Mouse (Mus musculus): ENCODE measurements at regions not wholly inside any gene's neighbourhood (a gene's known extent, or its start where the extent isn't known, plus 50 kb on each side); places are given as distances from the start of the nearest gene placed in this dataset.

GRCm38 (mm10) chr15:88229456-88229855 lies 370.6 kb upstream of the Zdhhc25 start:
- H3K36me3 ChIP-seq (ENCODE audit: control insufficient read depth in 1 of 2, insufficient read depth in 2 of 2, low read length in 2 of 2) = no peaks in the 10 kb centered on the region
- no peaks in the 10 kb centered on the region for H3K79me2 ChIP-seq (ENCODE audit: control insufficient read depth, insufficient read depth, low read length, poor library complexity)
- no peak for DNase-seq (ENCODE audit: low read depth, low spot score)
- no peak overlapping the region for H3K9ac ChIP-seq (ENCODE audit: control insufficient read depth, low read depth, low read length, poor library complexity, severe bottlenecking)
- H3K27ac ChIP-seq (ENCODE audit: control insufficient read depth, low read depth, low read length) = no peak overlapping the region
- H3K27me3 ChIP-seq (ENCODE audit: control insufficient read depth in 1 of 2, insufficient read depth in 2 of 2, low read length in 2 of 2) = no peaks in the 10 kb centered on the region
- H3K4me3 ChIP-seq (ENCODE audit: control insufficient read depth in 1 of 2, insufficient read depth in 1 of 2, low read depth in 2 of 2, low read length in 2 of 2) = no peak overlapping the region
- TF ChIP-seq HCFC1 (IDR thresholded peaks at IDR 0.05; ENCODE audit: low read depth, low read length) (no peak), SIN3A (IDR thresholded peaks at IDR 0.05; ENCODE audit: low read length) (no peak), CTCF (IDR thresholded peaks at IDR 0.05 in 2 of 3, conservative IDR thresholded peaks at IDR 0.05 in 1 of 3; ENCODE audit: control insufficient read depth in 1 of 3, insufficient read depth in 1 of 3, low read depth in 2 of 3, low read length in 3 of 3, poor library complexity in 1 of 3, severe bottlenecking in 1 of 3) (no peak), SMC3 (IDR thresholded peaks at IDR 0.05; ENCODE audit: low read depth, low read length) (no peak), RAD21 (IDR thresholded peaks at IDR 0.05; ENCODE audit: low read depth, low read length) (no peak), MYB (IDR thresholded peaks at IDR 0.05; ENCODE audit: low read depth, low read length) (no peak), E2F4 (IDR thresholded peaks at IDR 0.05; ENCODE audit: borderline replicate concordance, low read depth, low read length) (no peak), ZC3H11A (IDR thresholded peaks at IDR 0.05; ENCODE audit: low read depth, low read length) (no peak), MAZ (IDR thresholded peaks at IDR 0.05; ENCODE audit: low read depth, low read length) (no peak), MEF2A (IDR thresholded peaks at IDR 0.05; ENCODE audit: extremely low read depth, insufficient replicate concordance, low read depth, low read length, poor library complexity, severe bottlenecking) (no peak), NRF1 (IDR thresholded peaks at IDR 0.05; ENCODE audit: insufficient read depth, low read depth, low read length, poor library complexity, severe bottlenecking) (no peak), GABPA (IDR thresholded peaks at IDR 0.05; ENCODE audit: low read depth, low read length) (no peak), POLR2AphosphoS5 (IDR thresholded peaks at IDR 0.05; ENCODE audit: borderline replicate concordance, low read depth, low read length) (no peak)
- H3K4me1 ChIP-seq (ENCODE audit: control insufficient read depth in 1 of 2, insufficient read depth in 2 of 2, low read length in 2 of 2) = no peaks in the 10 kb centered on the region
- no peaks in the 10 kb centered on the region for H3K9me3 ChIP-seq (replicated peaks; ENCODE audit: insufficient read depth, low read length)

GRCm38 (mm10) chr15:88244606-88245005 lies 355.5 kb upstream of the Zdhhc25 start:
- Histone ChIP-seq H3K27ac (ENCODE audit: control insufficient read depth, low read depth, low read length) (no peak overlapping the region), H3K36me3 (ENCODE audit: control insufficient read depth in 1 of 2, insufficient read depth in 2 of 2, low read length in 2 of 2) (no peaks in the 10 kb centered on the region), H3K79me2 (ENCODE audit: control insufficient read depth, insufficient read depth, low read length, poor library complexity) (no peaks in the 10 kb centered on the region), H3K9me3 (replicated peaks; ENCODE audit: insufficient read depth, low read length) (no peaks in the 10 kb centered on the region), H3K4me1 (ENCODE audit: control insufficient read depth in 1 of 2, insufficient read depth in 2 of 2, low read length in 2 of 2) (no peaks in the 10 kb centered on the region), H3K9ac (ENCODE audit: control insufficient read depth, low read depth, low read length, poor library complexity, severe bottlenecking) (no peak overlapping the region), H3K27me3 (ENCODE audit: control insufficient read depth in 1 of 2, insufficient read depth in 2 of 2, low read length in 2 of 2) (no peaks in the 10 kb centered on the region), H3K4me3 (ENCODE audit: control insufficient read depth in 1 of 2, insufficient read depth in 1 of 2, low read depth in 2 of 2, low read length in 2 of 2) (no peak overlapping the region)
- TF ChIP-seq CHD1 (IDR thresholded peaks at IDR 0.05; ENCODE audit: low read depth, low read length) = no peak
- no peak for TF ChIP-seq USF2 (IDR thresholded peaks at IDR 0.05; ENCODE audit: borderline replicate concordance in 1 of 2, insufficient read depth in 1 of 2, low read depth in 1 of 2, low read length in 2 of 2)
- no peak for TF ChIP-seq SIN3A (IDR thresholded peaks at IDR 0.05; ENCODE audit: low read length)
- no peak for TF ChIP-seq MAZ (IDR thresholded peaks at IDR 0.05; ENCODE audit: low read depth, low read length)
- TF ChIP-seq USF1 (IDR thresholded peaks at IDR 0.05; ENCODE audit: low read depth, low read length) = no peak
- TF ChIP-seq JUND (IDR thresholded peaks at IDR 0.05; ENCODE audit: low read depth, low read length) = no peak
- no peak for TF ChIP-seq CTCF (IDR thresholded peaks at IDR 0.05 in 2 of 3, conservative IDR thresholded peaks at IDR 0.05 in 1 of 3; ENCODE audit: control insufficient read depth in 1 of 3, insufficient read depth in 1 of 3, low read depth in 2 of 3, low read length in 3 of 3, poor library complexity in 1 of 3, severe bottlenecking in 1 of 3)
- no peak for TF ChIP-seq RAD21 (IDR thresholded peaks at IDR 0.05; ENCODE audit: low read depth, low read length)
- TF ChIP-seq TCF12 (IDR thresholded peaks at IDR 0.05; ENCODE audit: low read depth, low read length) = no peak
- TF ChIP-seq CHD2 (IDR thresholded peaks at IDR 0.05; ENCODE audit: low read length) = no peak
- TF ChIP-seq KAT2A (conservative IDR thresholded peaks at IDR 0.05; ENCODE audit: low read depth, low read length) = no peak
- no peak for TF ChIP-seq MAFK (IDR thresholded peaks at IDR 0.05; ENCODE audit: borderline replicate concordance, low read depth, low read length)
- no peak for TF ChIP-seq MYB (IDR thresholded peaks at IDR 0.05; ENCODE audit: low read depth, low read length)
- TF ChIP-seq POLR2AphosphoS2 (IDR thresholded peaks at IDR 0.05; ENCODE audit: low read length) = no peak
- no peak for TF ChIP-seq ZKSCAN1 (IDR thresholded peaks at IDR 0.05; ENCODE audit: low read depth, low read length)
- TF ChIP-seq RCOR1 (IDR thresholded peaks at IDR 0.05; ENCODE audit: low read depth, low read length) = no peak
- TF ChIP-seq ETS1 (IDR thresholded peaks at IDR 0.05; ENCODE audit: low read depth, low read length) = no peak
- no peak for TF ChIP-seq E2F4 (IDR thresholded peaks at IDR 0.05; ENCODE audit: borderline replicate concordance, low read depth, low read length)
- no peak for TF ChIP-seq MXI1 (IDR thresholded peaks at IDR 0.05; ENCODE audit: low read depth, low read length)
- no peak for TF ChIP-seq SMC3 (IDR thresholded peaks at IDR 0.05; ENCODE audit: low read depth, low read length)
- DNase-seq (ENCODE audit: low read depth, low spot score) = no peak
